In genomic region chr17:26099316-26099715, GRCm38 (mm10) we compare ENCODE assay signal across 8 mouse cellular contexts. TPM values are rescaled to one million over a fixed set of nuclear protein-coding genes. Genes with fewer than 3 reads are reported as not detected.
DNase-seq lines count a peak whose midpoint lies in the region; ATAC-seq and TF ChIP-seq lines count a peak whose summit lies in the region.
"Not testable (repeated sequence)": the region's sequence is repeated elsewhere in the genome, so short reads cannot be mapped to it uniquely, and the experiment has no call there.

No protein-coding gene starts in this region.

- H3K27ac ChIP-seq in MEL (ENCODE audit: control insufficient read depth, low read depth, low read length); left cerebral cortex, adult 2 months: not testable (repeated sequence)

- not testable (repeated sequence) for H3K4me1 ChIP-seq in MEL (ENCODE audit: control insufficient read depth in 1 of 2, insufficient read depth in 2 of 2, low read length in 2 of 2)

- peaks cover 0 to 11% of the 10 kb centered on the region in 2 experiments; a peak in 2 of 4 replicates for H3K36me3 ChIP-seq in MEL (ENCODE audit: control insufficient read depth in 1 of 2, insufficient read depth in 2 of 2, low read length in 2 of 2)

- not testable (repeated sequence) for TF ChIP-seq EP300 in MEL (IDR thresholded peaks at IDR 0.05; ENCODE audit: low read depth in 1 of 2, low read length in 2 of 2)

- H3K4me3 ChIP-seq in MEL (ENCODE audit: control insufficient read depth in 1 of 2, insufficient read depth in 1 of 2, low read depth in 2 of 2, low read length in 2 of 2); left cerebral cortex, adult 2 months: not testable (repeated sequence)

- peak; percentile 38; the same call in 1 of the 2 replicates for ATAC-seq in megakaryocyte, adult 5-6 weeks (ENCODE audit: poor library complexity, severe bottlenecking)

- not testable (repeated sequence) for H3K9me3 ChIP-seq in MEL (replicated peaks; ENCODE audit: insufficient read depth, low read length)

- H3K9ac ChIP-seq in MEL (ENCODE audit: control insufficient read depth, low read depth, low read length, poor library complexity, severe bottlenecking): not testable (repeated sequence)

- intact Hi-C loops in left cerebral cortex, adult 2 months (cut with DNase I): loop anchor here (10.0 kb wide), 1 partner anchor 205 kb away; no protein-coding TSS in a partner anchor

- TF ChIP-seq RAD21 in MEL (IDR thresholded peaks at IDR 0.05; ENCODE audit: low read depth, low read length): peak; percentile 52

- TF ChIP-seq CTCF in MEL (IDR thresholded peaks at IDR 0.05 in 2 of 3, conservative IDR thresholded peaks at IDR 0.05 in 1 of 3; ENCODE audit: control insufficient read depth in 1 of 3, insufficient read depth in 1 of 3, low read depth in 2 of 3, low read length in 3 of 3, poor library complexity in 1 of 3, severe bottlenecking in 1 of 3): peak; percentile 38 to 75 (median 45); a peak in 5 of 6 replicates
- TF ChIP-seq CTCF in left cerebral cortex, adult 2 months (IDR thresholded peaks at IDR 0.05): peak; percentile 63

- peak; percentile 54 for DNase-seq in A20 (ENCODE audit: low read depth, low spot score)
- DNase-seq in MEL (ENCODE audit: low read depth, low spot score): peak; percentile 70
- peak; percentile 54 for DNase-seq in brain, adult 2 months (ENCODE audit: low read depth, low spot score)
- DNase-seq in heart, adult 11 months: peak; percentile 89
- peak; percentile 47 for DNase-seq in kidney, adult 18-20 months
- not testable (repeated sequence) for DNase-seq in left cerebral cortex, adult 2 months (ENCODE audit: extremely low spot score in 1 of 2, low spot score in 2 of 2)
- DNase-seq in retina, postnatal 1 day: peak; percentile 48

- H3K79me2 ChIP-seq in MEL (ENCODE audit: control insufficient read depth, insufficient read depth, low read length, poor library complexity): not testable (repeated sequence)

- not testable (repeated sequence) for H3K27me3 ChIP-seq in MEL (ENCODE audit: control insufficient read depth in 1 of 2, insufficient read depth in 2 of 2, low read length in 2 of 2)

- TF ChIP-seq POLR2A in MEL (IDR thresholded peaks at IDR 0.05; ENCODE audit: control insufficient read depth in 1 of 2, insufficient read depth in 1 of 2, low read depth in 1 of 2, low read length in 2 of 2, poor library complexity in 1 of 2): not testable (repeated sequence)

TF ChIP-seq in MEL, 35 proteins besides CTCF, POLR2A, EP300 and RAD21:
- TF ChIP-seq RCOR1 (IDR thresholded peaks at IDR 0.05; ENCODE audit: low read depth, low read length) (peak; percentile 8; the same call in 1 of the 2 replicates), GATA1 (IDR thresholded peaks at IDR 0.05; ENCODE audit: low read depth, low read length) (peak; percentile 74), MYC (IDR thresholded peaks at IDR 0.05; ENCODE audit: low read depth, low read length) (peak; percentile 95), ZNF384 (IDR thresholded peaks at IDR 0.05; ENCODE audit: low read depth, low read length) (peak; percentile 76), ZC3H11A (IDR thresholded peaks at IDR 0.05; ENCODE audit: low read depth, low read length) (peak; percentile 65), SMC3 (IDR thresholded peaks at IDR 0.05; ENCODE audit: low read depth, low read length) (peak; percentile 72), MXI1 (IDR thresholded peaks at IDR 0.05; ENCODE audit: low read depth, low read length) (0 out of 2 replicates have a peak, but pooled peaks have one; percentile 27)

RNA-seq across cellular contexts. Expression of gene Nme4, which starts 3.9 kb away (rescaled TPM):
- 89.1 and 115 TPM in 2 replicates for total RNA-seq in MEL (2012; rRNA removed)
- 100 to 1,000 TPM; 125 to 430 TPM for polyA plus RNA-seq in MEL (2012; ENCODE audit: insufficient read depth in 1 of 2, insufficient read length in 2 of 2, low read depth in 1 of 2, low replicate concordance in 2 of 2, missing spikeins in 1 of 2)
- 1 to 10 TPM; 3.6 to 4.2 TPM for total RNA-seq in left cerebral cortex, adult 2 months (2021)
- total RNA-seq in megakaryocyte, adult 5-6 weeks (2015): 2.3 and 3.5 TPM in 2 replicates
- 4.2 and 8.2 TPM in 2 replicates for total RNA-seq in megakaryocyte, adult 5-6 weeks (2017)

RNA-seq across cellular contexts. Expression of gene Decr2, which starts 9.2 kb away (rescaled TPM):
- total RNA-seq in MEL (2012; rRNA removed): 6.5 TPM in 2 replicates
- polyA plus RNA-seq in MEL (2012; ENCODE audit: insufficient read depth in 1 of 2, insufficient read length in 2 of 2, low read depth in 1 of 2, low replicate concordance in 2 of 2, missing spikeins in 1 of 2): 10 to 100 TPM in 1 of 2 experiments, not detected in 1; 11.3 TPM
- 10 to 100 TPM; 28.5 to 31.5 TPM for total RNA-seq in left cerebral cortex, adult 2 months (2021)
- 4.8 and 5.0 TPM in 2 replicates for total RNA-seq in megakaryocyte, adult 5-6 weeks (2015)
- 11.9 and 13.3 TPM in 2 replicates for total RNA-seq in megakaryocyte, adult 5-6 weeks (2017)

RNA-seq across cellular contexts. Expression of gene Tmem8, which starts 13.8 kb away (rescaled TPM):
- total RNA-seq in MEL (2012; rRNA removed): 4.4 and 4.7 TPM in 2 replicates
- polyA plus RNA-seq in MEL (2012; ENCODE audit: insufficient read depth in 1 of 2, insufficient read length in 2 of 2, low read depth in 1 of 2, low replicate concordance in 2 of 2, missing spikeins in 1 of 2): 10 to 100 TPM in 1 of 2 experiments, not detected in 1; 16.7 TPM
- total RNA-seq in left cerebral cortex, adult 2 months (2021): 10 to 100 TPM; 14.3 to 14.7 TPM
- 13.1 and 20.1 TPM in 2 replicates for total RNA-seq in megakaryocyte, adult 5-6 weeks (2015)
- total RNA-seq in megakaryocyte, adult 5-6 weeks (2017): 11.6 and 14.8 TPM in 2 replicates

RNA-seq across cellular contexts. Expression of gene Mrpl28, which starts 24.0 kb away (rescaled TPM):
- 164 and 165 TPM in 2 replicates for total RNA-seq in MEL (2012; rRNA removed)
- polyA plus RNA-seq in MEL (2012; ENCODE audit: insufficient read depth in 1 of 2, insufficient read length in 2 of 2, low read depth in 1 of 2, low replicate concordance in 2 of 2, missing spikeins in 1 of 2): 100 to 1,000 TPM; 148 to 174 TPM
- 10 to 100 TPM; 67.8 to 68.0 TPM for total RNA-seq in left cerebral cortex, adult 2 months (2021)
- total RNA-seq in megakaryocyte, adult 5-6 weeks (2015): 74.1 and 78.0 TPM in 2 replicates
- 35.1 and 35.4 TPM in 2 replicates for total RNA-seq in megakaryocyte, adult 5-6 weeks (2017)

RNA-seq across cellular contexts. Expression of gene Rab11fip3, which starts 30.0 kb away (rescaled TPM):
- 3.1 and 3.2 TPM in 2 replicates for total RNA-seq in MEL (2012; rRNA removed)
- polyA plus RNA-seq in MEL (2012; ENCODE audit: insufficient read depth in 1 of 2, insufficient read length in 2 of 2, low read depth in 1 of 2, low replicate concordance in 2 of 2, missing spikeins in 1 of 2): 10 to 100 TPM in 1 of 2 experiments, not detected in 1; 18.9 TPM
- total RNA-seq in left cerebral cortex, adult 2 months (2021): 100 to 1,000 TPM; 114 to 119 TPM
- 0.71 and 1.3 TPM in 2 replicates for total RNA-seq in megakaryocyte, adult 5-6 weeks (2015)
- 0.70 and 2.5 TPM in 2 replicates for total RNA-seq in megakaryocyte, adult 5-6 weeks (2017)
